Mouse (Mus musculus): ENCODE data around the gene Pla2g6. TPM values are rescaled to one million over a fixed set of nuclear protein-coding genes. Genes with fewer than 3 reads are reported as not detected.

The Pla2g6 gene
- total and polyA plus RNA-seq, 3 experiments, result 9.3 to 20.9 (median 14.8) TPM

- dilution Hi-C loops (cut with MboI; ENCODE audit: extremely low pct_ligation_motif_present, extremely low pct_unique_long_range_greater_than_20kb, low sequenced_read_pairs) (no loop called here), in situ Hi-C loops (cut with MboI; ENCODE audit: low pct_ligation_motif_present, low pct_unique_long_range_greater_than_20kb, low sequenced_read_pairs) (loop anchor here (5.0 kb wide), 1 partner anchor 36 kb away; the partner anchor contains the start of gene Baiap2l2)
- Histone ChIP-seq H3K4me3 (replicated peaks in 1 of 3; ENCODE audit: low read depth in 2 of 3, low read length in 2 of 3, poor library complexity in 1 of 3) (peak overlapping the region; percentile 39 to 50 (median 40)), H3K4me2 (ENCODE audit: insufficient read depth, low read depth, poor library complexity, severe bottlenecking) (peak overlapping the region; percentile 77), H3K9ac (ENCODE audit: insufficient read depth, low read depth) (peak overlapping the region; percentile 32), H3K4me1 (ENCODE audit: control insufficient read depth in 1 of 2, insufficient read depth in 2 of 2) (peaks cover 25 to 69% of the 10 kb centered on the region in 2 experiments), H3K27me3 (replicated peaks) (no peaks in the 10 kb centered on the region), H3K36me3 (replicated peaks in 1 of 2; ENCODE audit: control insufficient read depth in 1 of 2, insufficient read depth in 1 of 2, low read length in 1 of 2) (peaks cover 16 to 25% of the 10 kb centered on the region in 2 experiments), H3K79me2 (replicated peaks; ENCODE audit: control insufficient read depth, extremely low read depth, insufficient read depth, poor library complexity, severe bottlenecking) (peaks cover 30% of the 10 kb centered on the region), H3K27ac (ENCODE audit: insufficient read depth, low read depth) (peak overlapping the region; percentile 97), H3K9me3 (replicated peaks; ENCODE audit: low read length) (no peaks in the 10 kb centered on the region)
- DNase-seq (ENCODE audit: extremely low read depth), result peak; percentile 87
- TF ChIP-seq JUND (conservative IDR thresholded peaks at IDR 0.05; ENCODE audit: low read depth, low read length) (0 out of 2 replicates have a peak, but pooled peaks have one; percentile 30), USF2 (conservative IDR thresholded peaks at IDR 0.05; ENCODE audit: low read depth, low read length) (no peak), ETS1 (conservative IDR thresholded peaks at IDR 0.05; ENCODE audit: low read depth, low read length) (peak; percentile 89), ZC3H11A (IDR thresholded peaks at IDR 0.05; ENCODE audit: low read depth, low read length) (no peak), KAT2A (IDR thresholded peaks at IDR 0.05; ENCODE audit: insufficient replicate concordance, low read length) (0 out of 2 replicates have a peak, but pooled peaks have one; percentile 39), CHD2 (IDR thresholded peaks at IDR 0.05; ENCODE audit: low read length) (peak; percentile 62; the same call in 1 of the 2 replicates), POLR2AphosphoS2 (IDR thresholded peaks at IDR 0.05; ENCODE audit: low read depth, low read length) (no peak), MAFK (IDR thresholded peaks at IDR 0.05; ENCODE audit: insufficient replicate concordance, low read length) (peak; percentile 63; the same call in 1 of the 2 replicates), PAX5 (IDR thresholded peaks at IDR 0.05; ENCODE audit: low read length) (no peak), MAX (IDR thresholded peaks at IDR 0.05; ENCODE audit: low read length) (no peak; the same call in 1 of the 2 replicates), MYC (IDR thresholded peaks at IDR 0.05; ENCODE audit: low read depth, low read length) (peak; percentile 75), MEF2A (IDR thresholded peaks at IDR 0.05; ENCODE audit: borderline replicate concordance, low read depth, low read length) (peak; percentile 78), ELF1 (IDR thresholded peaks at IDR 0.05; ENCODE audit: low read depth, low read length) (peak; percentile 91), MXI1 (IDR thresholded peaks at IDR 0.05; ENCODE audit: low read depth, low read length) (peak; percentile 14; the same call in 1 of the 2 replicates), TBP (conservative IDR thresholded peaks at IDR 0.05; ENCODE audit: low read depth, low read length) (peak; percentile 69; the same call in 1 of the 2 replicates), RCOR1 (conservative IDR thresholded peaks at IDR 0.05; ENCODE audit: low read depth, low read length) (peak; percentile 55; the same call in 1 of the 2 replicates), IRF4 (IDR thresholded peaks at IDR 0.05; ENCODE audit: low read depth, low read length) (no peak; the same call in 1 of the 2 replicates), HCFC1 (IDR thresholded peaks at IDR 0.05; ENCODE audit: low read depth, low read length) (peak; percentile 42; the same call in 1 of the 2 replicates), TCF12 (IDR thresholded peaks at IDR 0.05; ENCODE audit: low read depth, low read length) (peak; percentile 94), BHLHE40 (IDR thresholded peaks at IDR 0.05; ENCODE audit: low read depth, low read length) (peak; percentile 68), POLR2A (IDR thresholded peaks at IDR 0.05; ENCODE audit: low read depth, low read length) (peak; percentile 68), CHD1 (IDR thresholded peaks at IDR 0.05; ENCODE audit: low read depth, low read length) (peak; percentile 3; the same call in 1 of the 2 replicates), E2F4 (IDR thresholded peaks at IDR 0.05; ENCODE audit: insufficient replicate concordance, low read depth, low read length) (no peak), ZKSCAN1 (IDR thresholded peaks at IDR 0.05; ENCODE audit: borderline replicate concordance, low read depth, low read length) (no peak), ZMIZ1 (IDR thresholded peaks at IDR 0.05; ENCODE audit: low read depth, low read length) (peak; percentile 25; the same call in 1 of the 2 replicates), NELFE (IDR thresholded peaks at IDR 0.05; ENCODE audit: low read depth, low read length) (0 out of 2 replicates have a peak, but pooled peaks have one; percentile 43), RAD21 (IDR thresholded peaks at IDR 0.05; ENCODE audit: low read depth, low read length) (no peak; the same call in 1 of the 2 replicates), MAZ (IDR thresholded peaks at IDR 0.05; ENCODE audit: low read depth, low read length) (peak; percentile 54; the same call in 1 of the 2 replicates), CTCF (conservative IDR thresholded peaks at IDR 0.05 in 1 of 2, IDR thresholded peaks at IDR 0.05 in 1 of 2; ENCODE audit: low read depth in 2 of 2, low read length in 2 of 2) (peak in 1 of 2 experiments; percentile 14; a peak in 1 of 4 replicates), EP300 (IDR thresholded peaks at IDR 0.05; ENCODE audit: low read length) (peak; percentile 79), ZNF384 (IDR thresholded peaks at IDR 0.05; ENCODE audit: low read depth, low read length) (peak; percentile 88), SIN3A (IDR thresholded peaks at IDR 0.05; ENCODE audit: low read length) (peak; percentile 59; the same call in 1 of the 2 replicates)
Measured at GRCm38 (mm10) chr15:79322991-79323790, 5.0 kb downstream of the Pla2g6 start.
